Mouse (Mus musculus) hindbrain, postnatal 0 days (tissue): ENCODE measurements around the gene Lsm2. TPM values are rescaled to one million over a fixed set of nuclear protein-coding genes. Genes with fewer than 3 reads are reported as not detected.
A peak's percentile ranks its signal among the peaks of the same experiment; 100 is the strongest.

Experiments used
- ATAC-seq: fragments of 200-750 bp; cut with Nextera tagmentation; 2 replicates; pipeline ENCODE4 v1.8.0; 2017; ENCODE audit warnings: mild to moderate bottlenecking, moderate TSS enrichment, moderate library complexity
- DNase-seq: peaks from one replicate; pipeline ENCODE4 v3.0.0-alpha.2; 2015; ENCODE audit warnings: low spot score
- H3K27ac ChIP-seq: fragments of 300-500 bp; sonication (generic); 2 replicates; pipeline ENCODE4 v1.5.1; 2014; ENCODE audit warnings: mild to moderate bottlenecking
- H3K27me3 ChIP-seq: fragments of 300-500 bp; sonication (generic); 2 replicates; pipeline ENCODE4 v1.6.1; 2014; ENCODE audit warnings: low read length, mixed read lengths; ENCODE audit not compliant: insufficient read depth
- H3K36me3 ChIP-seq: fragments of 300-500 bp; sonication (generic); 2 replicates; pipeline ENCODE4 v1.6.1; 2014; ENCODE audit warnings: low read length, mixed read lengths; ENCODE audit not compliant: insufficient read depth
- H3K4me1 ChIP-seq: fragments of 300-500 bp; sonication (generic); 2 replicates; pipeline ENCODE4 v1.6.1; 2014; ENCODE audit warnings: antibody characterized with exemption, low read length, mixed read lengths; ENCODE audit not compliant: insufficient read depth
- H3K4me2 ChIP-seq: fragments of 300-500 bp; sonication (generic); 2 replicates; pipeline ENCODE4 v1.6.1; 2014; ENCODE audit warnings: low read depth, mild to moderate bottlenecking, low read length, moderate library complexity, mixed read lengths
- H3K4me3 ChIP-seq: fragments of 300-500 bp; sonication (generic); 2 replicates; pipeline ENCODE4 v1.5.1; 2014; ENCODE audit warnings: low read length
- H3K9ac ChIP-seq: fragments of 300-500 bp; sonication (generic); replicated peaks from 2 replicates; pipeline ENCODE4 v1.6.1; 2014; ENCODE audit warnings: mild to moderate bottlenecking, low read length, moderate library complexity, mixed read lengths
- H3K9me3 ChIP-seq: fragments of 300-500 bp; sonication (generic); 2 replicates; pipeline ENCODE4 v1.6.1; 2016; ENCODE audit warnings: low read length, mixed read lengths
- CTCF ChIP-seq: IDR thresholded peaks from 2 replicates; pipeline ENCODE4 v1.5.1; 2016; ENCODE audit warnings: antibody characterized with exemption, control low read depth, low read depth
- WGBS: fragments of 180-500 bp; shearing (Covaris S2); extraction: QIAGEN DNeasy Blood & Tissue Kit; methylation state at CpG from one replicate; pipeline ENCODE4 v1.1.7; 2014; 5-methylcytosine and 5-hydroxymethylcytosine counted together
- polyA plus RNA-seq: library from polyadenylated mRNA; unstranded; fragments of >200 nt; fragmentation: Nextera tagmentation; extraction: Ambion mirVana; gene quantifications from 2 replicates; pipeline ENCODE4 v1.2.1, GENCODE M21; 2015
- total RNA-seq: library from RNA; depleted of rRNA; stranded (reverse); fragments of >200 nt; gene quantifications from 2 replicates; pipeline ENCODE4 v1.2.3, GENCODE M21; 2014

The Lsm2 gene
- total and polyA plus RNA-seq, 2 experiments from 2014 or later: 35.5 to 106 TPM

- TF ChIP-seq CTCF: no peak
- no peak overlapping the region for H3K9ac ChIP-seq
- no peak overlapping the region for H3K4me2 ChIP-seq
- H3K9me3 ChIP-seq: no peaks in the 10 kb centered on the region
- H3K27me3 ChIP-seq: no peaks in the 10 kb centered on the region
- H3K27ac ChIP-seq: no peak overlapping the region
- no peak overlapping the region for H3K4me3 ChIP-seq
- ATAC-seq: no peak
- 80% methylated on average over 3 of the region's 3 CpGs for WGBS
- peaks cover under 1% of the 10 kb centered on the region for H3K4me1 ChIP-seq
- DNase-seq: no peak
- no peaks in the 10 kb centered on the region for H3K36me3 ChIP-seq
Observed at GRCm38 (mm10) chr17:34975581-34976492, 5.8 kb upstream of the Lsm2 start.

- DNase-seq (no peak), ATAC-seq (no peak)
- no peaks in the 10 kb centered on the region for H3K9me3 ChIP-seq
- H3K27me3 ChIP-seq: no peaks in the 10 kb centered on the region
- no peak overlapping the region for H3K27ac ChIP-seq
- TF ChIP-seq CTCF: no peak
- H3K9ac ChIP-seq: no peak overlapping the region
- H3K4me3 ChIP-seq: no peak overlapping the region
- WGBS: 91% methylated on average over 20 of the region's 20 CpGs
- no peaks in the 10 kb centered on the region for H3K36me3 ChIP-seq
- H3K4me2 ChIP-seq: no peak overlapping the region
- peaks cover 3% of the 10 kb centered on the region for H3K4me1 ChIP-seq
Observed at GRCm38 (mm10) chr17:34977000-34977399, 4.7 kb upstream of the Lsm2 start.

- no peak for DNase-seq
- 90% methylated on average over 27 of the region's 27 CpGs for WGBS
- Histone ChIP-seq H3K9me3 (no peaks in the 10 kb centered on the region), H3K4me3 (no peak overlapping the region), H3K36me3 (no peaks in the 10 kb centered on the region), H3K27ac (no peak overlapping the region), H3K4me1 (peaks cover 7% of the 10 kb centered on the region), H3K27me3 (no peaks in the 10 kb centered on the region), H3K4me2 (no peak overlapping the region), H3K9ac (no peak overlapping the region)
- no peak for TF ChIP-seq CTCF
- no peak for ATAC-seq
Observed at GRCm38 (mm10) chr17:34978239-34978638, 3.4 kb upstream of the Lsm2 start.

GRCm38 (mm10) chr17:34979631-34980030 lies 2.0 kb upstream of the Lsm2 start:
- no peak for TF ChIP-seq CTCF
- no peak overlapping the region for H3K4me3 ChIP-seq
- no peak for DNase-seq
- 94% methylated on average over 4 of the region's 4 CpGs for WGBS
- H3K9ac ChIP-seq: no peak overlapping the region
- no peaks in the 10 kb centered on the region for H3K36me3 ChIP-seq
- no peak for ATAC-seq
- H3K4me2 ChIP-seq: no peak overlapping the region
- no peaks in the 10 kb centered on the region for H3K27me3 ChIP-seq
- no peak overlapping the region for H3K27ac ChIP-seq
- no peaks in the 10 kb centered on the region for H3K9me3 ChIP-seq
- peaks cover 7% of the 10 kb centered on the region for H3K4me1 ChIP-seq

- peak overlapping the region; percentile 94; the same call in 1 of the 2 replicates for H3K27ac ChIP-seq
- TF ChIP-seq CTCF: peak; percentile 66
- H3K9ac ChIP-seq: peak overlapping the region; percentile 79; the same call in 1 of the 2 replicates
- H3K4me3 ChIP-seq: peak overlapping the region; percentile 79
- H3K36me3 ChIP-seq: peaks cover 5% of the 10 kb centered on the region; the same call in 1 of the 2 replicates
- H3K4me2 ChIP-seq: peak overlapping the region; percentile 78
- no peaks in the 10 kb centered on the region for H3K9me3 ChIP-seq
- ATAC-seq (no peak), DNase-seq (peak; percentile 70)
- no peaks in the 10 kb centered on the region for H3K27me3 ChIP-seq
- 13% methylated on average over 2 of the region's 2 CpGs for WGBS
- peaks cover 7% of the 10 kb centered on the region for H3K4me1 ChIP-seq
Observed at GRCm38 (mm10) chr17:34980655-34981054, 1.0 kb upstream of the Lsm2 start.

GRCm38 (mm10) chr17:34982328-34982727 lies 666 bp downstream of the Lsm2 start:
- H3K36me3 ChIP-seq: peaks cover 16% of the 10 kb centered on the region; the same call in 1 of the 2 replicates
- peak overlapping the region; percentile 78 for H3K4me2 ChIP-seq
- H3K27me3 ChIP-seq: no peaks in the 10 kb centered on the region
- H3K4me3 ChIP-seq: peak overlapping the region; percentile 79
- DNase-seq (no peak), ATAC-seq (no peak)
- TF ChIP-seq CTCF: no peak
- H3K27ac ChIP-seq: peak overlapping the region; percentile 94; the same call in 1 of the 2 replicates
- no peaks in the 10 kb centered on the region for H3K9me3 ChIP-seq
- peaks cover 7% of the 10 kb centered on the region for H3K4me1 ChIP-seq
- H3K9ac ChIP-seq: peak overlapping the region; percentile 79
- under 1% methylated on average over 15 of the region's 15 CpGs for WGBS

- Histone ChIP-seq H3K27me3 (no peaks in the 10 kb centered on the region), H3K9me3 (no peaks in the 10 kb centered on the region), H3K4me2 (no peak overlapping the region), H3K4me1 (peaks cover 7% of the 10 kb centered on the region), H3K4me3 (no peak overlapping the region), H3K27ac (no peak overlapping the region), H3K9ac (no peak overlapping the region), H3K36me3 (peaks cover 16% of the 10 kb centered on the region; the same call in 1 of the 2 replicates)
- 71% methylated on average over 2 of the region's 2 CpGs for WGBS
- ATAC-seq (no peak), DNase-seq (peak; percentile 56)
- TF ChIP-seq CTCF: peak; percentile 75
Observed at GRCm38 (mm10) chr17:34984218-34984617, 2.6 kb downstream of the Lsm2 start.
